Mouse (Mus musculus) testis, postnatal 10 days (tissue): ENCODE data around the gene Rap1b.
"Not testable (repeated sequence)": the region's sequence is repeated elsewhere in the genome, so short reads cannot be mapped to it uniquely, and the experiment has no call there.

Experiments
- DNase-seq: peaks from one replicate; pipeline ENCODE4 v3.0.0; 2021; ENCODE audit warnings: low spot score

Gene Rap1b

GRCm38 (mm10) chr10:117845597-117846259 is at the start of gene Rap1b:
Gene Rap1b (minus strand): TSS chr10:117846035.
- peak; percentile 99 for DNase-seq

- DNase-seq: no peak
Measured at GRCm38 (mm10) chr10:117895186-117895585, 49.4 kb upstream of the Rap1b start.

GRCm38 (mm10) chr10:117894114-117895035 is 48.5 kb upstream of the Rap1b start:
- DNase-seq: no peak

DNA sequence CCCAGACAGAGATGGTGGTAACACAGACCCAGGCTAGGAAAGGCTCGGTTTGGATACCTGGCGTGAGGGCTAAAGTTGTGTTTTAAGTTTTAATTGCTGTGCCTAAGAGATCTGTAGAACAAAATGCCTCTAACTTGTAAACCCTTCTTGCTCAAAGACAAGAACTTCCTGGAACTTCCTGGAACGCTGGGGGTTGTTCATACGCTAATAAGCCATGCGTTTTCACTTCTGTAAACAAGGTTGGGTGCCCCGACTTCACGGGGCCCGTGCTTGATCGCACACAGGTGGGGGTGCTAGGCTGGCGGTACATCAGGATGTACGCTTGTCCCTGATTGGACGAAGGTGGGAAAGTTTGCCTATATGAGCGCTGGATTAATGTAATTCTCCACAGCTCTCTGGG is 47.3 kb upstream of the Rap1b start:
- not testable (repeated sequence) for DNase-seq

DNA sequence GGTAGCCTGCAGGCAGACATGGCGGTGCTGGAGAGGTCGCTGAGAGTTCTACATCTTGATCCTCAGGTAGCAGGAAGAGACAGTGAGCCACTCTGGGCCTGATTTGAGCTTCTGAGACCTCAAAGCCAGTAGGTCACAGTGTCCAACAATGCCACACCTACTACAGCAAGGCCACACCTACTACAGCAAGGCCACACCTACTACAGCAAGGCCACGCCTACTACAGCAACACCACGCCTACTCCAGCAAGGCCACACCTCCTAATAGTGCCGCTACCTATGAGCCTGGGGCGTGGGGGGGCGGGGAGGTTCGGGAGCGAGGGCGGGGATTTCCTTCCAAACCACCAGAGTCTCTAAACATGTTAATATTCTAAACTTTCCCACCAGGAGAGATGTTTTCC is 45.5 kb upstream of the Rap1b start:
- DNase-seq: no peak

- DNase-seq: no peak
Measured at GRCm38 (mm10) chr10:117888822-117889221, 43.0 kb upstream of the Rap1b start.

DNA sequence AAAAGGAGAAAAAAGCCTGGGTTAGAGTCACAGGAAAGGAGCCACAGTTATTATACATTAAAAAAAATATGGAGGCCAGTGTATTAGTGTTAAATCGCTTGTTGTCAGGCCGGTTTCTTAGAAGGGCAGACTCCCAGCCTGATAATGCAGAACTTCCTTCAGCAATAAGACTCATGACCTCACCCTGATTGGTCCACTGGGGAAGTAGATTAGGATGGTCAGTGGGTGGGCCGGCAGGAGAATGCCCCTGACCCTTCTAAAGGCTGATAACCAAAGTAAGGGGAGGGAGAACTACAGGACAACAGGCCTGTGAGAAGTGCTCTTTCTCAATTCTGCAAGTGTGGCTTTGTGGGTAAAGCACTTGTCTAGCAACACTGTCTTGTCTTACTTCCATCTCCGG is 39.5 kb upstream of the Rap1b start:
- DNase-seq: no peak

GRCm38 (mm10) chr10:117884760-117885159 is 38.9 kb upstream of the Rap1b start:
- DNase-seq: no peak

- no peak for DNase-seq
Measured at GRCm38 (mm10) chr10:117883438-117883837, 37.6 kb upstream of the Rap1b start.

DNA sequence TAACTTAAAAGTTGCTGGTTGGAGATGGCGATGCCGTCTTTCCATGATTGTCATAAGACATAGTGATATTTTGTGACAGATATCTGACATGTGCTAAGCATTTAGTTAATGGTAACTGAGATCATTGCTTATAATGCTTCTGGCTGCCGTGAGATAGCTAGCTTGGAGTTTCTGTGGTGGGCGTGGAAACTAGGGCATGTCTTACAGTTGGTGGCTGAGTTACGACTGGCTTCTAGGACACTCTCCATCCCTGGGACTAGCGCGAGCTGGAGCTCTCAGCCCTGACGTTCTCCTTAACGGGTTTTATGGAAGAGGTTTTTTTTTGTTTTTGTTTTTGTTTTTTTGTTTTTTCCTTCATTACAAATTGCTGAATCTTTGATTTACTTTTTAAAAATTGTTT is 32.8 kb upstream of the Rap1b start:
- DNase-seq: no peak

GRCm38 (mm10) chr10:117876801-117877200 is 31.0 kb upstream of the Rap1b start:
- DNase-seq: no peak

DNA sequence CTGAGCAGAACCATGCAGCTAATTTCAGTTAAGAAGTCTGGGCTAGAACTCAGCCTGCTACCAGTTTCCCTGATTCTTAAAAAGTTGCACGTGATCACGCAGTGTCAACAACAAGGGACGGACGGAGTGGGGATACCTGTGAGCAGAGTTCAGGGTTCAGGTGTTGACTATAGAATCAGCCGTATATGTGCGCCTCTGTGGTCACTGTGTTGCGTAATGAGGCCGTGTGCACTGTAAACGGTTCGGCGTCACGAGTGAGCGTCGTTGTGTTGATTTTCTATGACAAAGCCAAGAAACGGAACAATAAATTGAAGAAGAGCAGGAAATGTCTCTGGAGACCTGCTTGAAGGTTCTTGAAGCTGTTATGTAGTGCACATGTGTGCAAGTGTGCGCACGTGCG is 30.6 kb upstream of the Rap1b start:
- DNase-seq: no peak

- DNase-seq: no peak
Measured at GRCm38 (mm10) chr10:117874936-117875335, 29.1 kb upstream of the Rap1b start.

DNA sequence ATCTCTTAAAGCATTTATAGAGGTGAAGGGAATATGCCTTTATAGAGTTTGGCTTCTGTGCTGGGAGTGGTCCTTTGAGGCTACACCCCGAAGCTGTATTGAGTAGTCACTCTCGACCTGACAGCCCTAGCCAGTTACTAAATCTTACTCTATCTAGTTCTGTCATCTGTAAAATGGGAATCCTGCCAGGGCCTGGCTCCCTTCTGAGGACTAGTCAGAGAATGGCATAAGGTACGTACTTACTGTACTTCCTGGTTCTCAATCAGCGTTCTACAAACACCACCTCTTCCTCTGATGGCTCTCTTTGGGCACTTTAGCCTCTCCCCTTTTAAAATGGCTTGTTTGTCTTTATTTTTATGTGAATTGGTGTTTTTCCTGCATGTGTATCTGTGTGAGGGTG is 28.1 kb upstream of the Rap1b start:
- DNase-seq: no peak

DNA sequence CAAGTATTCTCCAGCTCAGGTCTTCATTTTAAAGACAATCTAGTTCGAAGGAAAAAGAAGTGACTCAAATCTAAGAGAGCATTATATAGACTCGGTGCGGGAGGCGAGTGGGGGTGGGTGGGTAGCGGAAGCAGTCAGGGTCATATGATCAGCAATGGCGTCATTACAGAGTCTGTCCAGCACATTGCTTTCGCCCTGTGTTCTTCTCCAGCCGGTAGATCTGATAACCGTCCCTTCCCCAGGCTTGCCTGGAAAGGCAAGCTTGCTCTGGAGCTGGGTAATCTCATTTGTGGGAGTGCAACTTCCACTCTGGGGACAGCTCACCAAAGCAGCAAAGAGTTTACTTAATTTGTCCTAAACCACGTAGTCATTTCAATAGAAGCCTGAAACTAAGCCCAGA is 26.6 kb upstream of the Rap1b start:
- no peak for DNase-seq

DNA sequence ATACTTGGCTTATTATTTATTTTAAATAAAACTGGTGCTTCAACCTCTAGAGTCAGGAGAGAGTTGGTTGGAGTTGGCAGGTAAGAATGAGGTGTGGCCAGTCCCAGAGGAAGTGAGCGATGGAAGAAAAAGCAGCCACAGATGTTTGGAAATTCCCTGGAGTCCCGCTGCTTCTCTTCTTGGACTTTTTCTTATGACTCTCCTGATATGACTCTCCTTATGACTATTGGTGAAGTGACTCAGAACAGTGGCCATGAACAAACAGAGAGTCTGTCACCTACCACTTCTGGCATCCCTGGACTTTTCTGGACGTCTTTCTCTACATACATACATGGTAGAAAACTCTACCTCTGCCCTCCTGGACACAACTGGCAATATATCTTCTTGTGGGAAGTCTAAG is 21.5 kb upstream of the Rap1b start:
- no peak for DNase-seq

DNA sequence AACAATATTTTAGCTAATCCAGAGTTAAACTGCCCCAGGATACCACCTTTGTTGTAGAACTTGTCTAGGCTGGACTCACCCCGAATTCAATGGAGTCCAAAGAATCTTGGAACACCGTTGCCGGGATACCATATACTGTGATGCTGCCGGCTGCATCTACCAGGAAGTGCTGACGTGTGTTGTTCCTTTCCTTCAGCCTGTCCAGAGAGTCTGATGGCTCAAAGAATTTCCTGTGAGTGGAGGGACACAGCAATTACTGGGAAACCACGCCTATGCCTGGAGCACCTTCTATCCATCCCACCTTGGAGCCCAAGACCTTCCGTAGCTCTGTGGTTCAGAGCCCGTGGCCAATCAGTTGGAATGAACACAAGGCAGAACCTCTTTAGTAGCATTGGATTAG is 20.8 kb upstream of the Rap1b start:
- DNase-seq: no peak

DNA sequence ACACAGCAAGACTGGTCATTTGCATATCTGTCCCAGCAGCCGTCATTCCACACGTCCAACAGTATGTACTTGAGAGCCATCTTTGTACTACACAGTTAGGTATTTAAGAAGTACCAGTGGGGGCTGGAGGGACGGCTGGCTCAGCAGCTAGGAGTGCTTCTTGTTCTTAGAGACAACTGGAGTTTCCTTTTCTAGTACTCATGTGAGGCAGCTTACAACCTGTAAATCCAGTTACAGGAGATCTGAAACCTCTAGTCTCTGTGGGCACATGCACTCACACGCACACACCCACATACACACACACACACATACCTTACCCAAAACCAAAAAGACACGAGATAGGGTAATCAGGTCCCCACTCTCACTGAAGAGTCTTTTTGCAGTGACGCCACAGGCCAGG is 18.9 kb upstream of the Rap1b start:
- no peak for DNase-seq

- DNase-seq: no peak
Measured at GRCm38 (mm10) chr10:117864251-117864650, 18.4 kb upstream of the Rap1b start.

DNA sequence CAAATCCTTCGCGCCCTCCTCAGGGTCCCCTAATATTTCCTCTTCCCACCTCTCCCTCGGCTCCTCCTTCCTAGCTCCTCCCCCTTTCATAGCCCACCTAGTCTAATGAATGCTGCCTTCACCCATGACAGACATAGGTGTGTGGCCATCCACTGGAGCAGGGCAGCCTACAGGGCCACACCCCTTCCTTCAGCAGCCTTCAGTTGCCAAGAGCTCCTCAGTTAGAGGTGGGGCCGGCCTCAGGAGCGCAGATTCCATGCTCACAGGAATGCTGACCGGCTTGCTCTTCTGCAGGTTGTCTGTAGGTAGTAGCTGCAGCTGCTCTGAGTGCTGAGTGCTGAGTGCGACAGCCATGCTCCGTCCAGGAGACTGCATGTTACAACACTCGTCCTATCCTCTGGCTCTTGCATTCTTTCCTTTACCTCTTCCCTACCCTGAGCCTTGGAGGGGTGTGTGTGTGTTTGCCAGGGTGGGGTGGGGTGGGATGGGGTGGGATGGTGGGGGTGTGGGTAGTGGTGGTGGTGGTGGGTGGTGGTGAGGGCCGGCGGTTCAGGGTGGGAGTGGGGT is 16.3 kb upstream of the Rap1b start:
- DNase-seq: no peak

GRCm38 (mm10) chr10:117860958-117861357 is 15.1 kb upstream of the Rap1b start:
- DNase-seq: no peak

DNA sequence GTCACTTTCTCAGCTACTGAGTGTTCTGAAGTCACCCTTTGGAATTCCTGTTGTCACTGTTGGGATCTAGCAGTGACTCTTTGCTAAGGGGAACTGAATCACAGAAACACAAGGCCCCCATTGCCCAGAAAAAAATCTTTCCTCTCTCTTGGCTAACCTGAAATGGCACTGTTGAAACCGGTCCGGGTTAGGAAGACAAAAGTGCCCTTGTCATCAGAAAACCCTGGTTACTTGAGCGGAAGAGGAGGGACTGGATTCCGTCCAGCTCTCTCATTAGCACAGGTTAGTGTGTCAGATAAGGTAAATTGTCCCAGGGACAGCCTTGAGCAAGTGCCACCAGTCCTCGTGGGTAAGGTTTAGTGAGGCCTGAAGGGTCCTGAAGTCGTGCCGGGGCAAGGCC is 14.5 kb upstream of the Rap1b start:
- no peak for DNase-seq

- DNase-seq: no peak
Measured at GRCm38 (mm10) chr10:117859800-117860199, 14.0 kb upstream of the Rap1b start.
